Mouse (Mus musculus): Measurements from ENCODE around the gene Tsen34.
A peak's percentile ranks its signal among the peaks of the same experiment; 100 is the strongest.
"Not testable (repeated sequence)": the region's sequence is repeated elsewhere in the genome, so short reads cannot be mapped to it uniquely, and the experiment has no call there.

Tsen34 gene

GRCm38 (mm10) chr7:3685400-3686187 lies 7.1 kb upstream of the Tsen34 start:
- no peak for DNase-seq (ENCODE audit: low spot score)

- no peak for DNase-seq (ENCODE audit: low spot score)
Measured at GRCm38 (mm10) chr7:3691919-3692318, 744 bp upstream of the Tsen34 start.

GRCm38 (mm10) chr7:3692987-3693808 lies 535 bp downstream of the Tsen34 start, which contains the start of gene Mboat7:
Gene Mboat7, minus strand, starts transcription at chr7:3693523.
- peak; percentile 96 for DNase-seq (ENCODE audit: low spot score)

GRCm38 (mm10) chr7:3693809-3694075 lies 1.1 kb downstream of the Tsen34 start:
- no peak for DNase-seq (ENCODE audit: low spot score)

GRCm38 (mm10) chr7:3694076-3694948 lies 1.6 kb downstream of the Tsen34 start:
- DNase-seq (ENCODE audit: low spot score): peak; percentile 83

- DNase-seq (ENCODE audit: low spot score): not testable (repeated sequence)
Measured at GRCm38 (mm10) chr7:3694949-3695305, 2.3 kb downstream of the Tsen34 start.

GRCm38 (mm10) chr7:3698471-3698870 lies 5.8 kb downstream of the Tsen34 start:
- DNase-seq (ENCODE audit: low spot score): no peak

GRCm38 (mm10) chr7:3703148-3703878 lies 10.7 kb downstream of the Tsen34 start:
- DNase-seq (ENCODE audit: low spot score): no peak

GRCm38 (mm10) chr7:3703879-3704441 lies 11.3 kb downstream of the Tsen34 start, which contains the start of gene Rps9:
Gene Rps9, plus strand, starts transcription at chr7:3703993.
- peak; percentile 97 for DNase-seq (ENCODE audit: low spot score)

- no peak for DNase-seq (ENCODE audit: low spot score)
Measured at GRCm38 (mm10) chr7:3704475-3704874, 11.8 kb downstream of the Tsen34 start.

- DNase-seq (ENCODE audit: low spot score): not testable (repeated sequence)
Measured at GRCm38 (mm10) chr7:3705461-3705860, 12.8 kb downstream of the Tsen34 start.

GRCm38 (mm10) chr7:3705911-3706310 lies 13.2 kb downstream of the Tsen34 start:
- no peak for DNase-seq (ENCODE audit: low spot score)

- no peak for DNase-seq (ENCODE audit: low spot score)
Measured at GRCm38 (mm10) chr7:3706343-3706934, 13.8 kb downstream of the Tsen34 start.

GRCm38 (mm10) chr7:3707027-3707426 lies 14.4 kb downstream of the Tsen34 start:
- DNase-seq (ENCODE audit: low spot score): no peak

GRCm38 (mm10) chr7:3707568-3708413 lies 15.1 kb downstream of the Tsen34 start:
- no peak for DNase-seq (ENCODE audit: low spot score)

- not testable (repeated sequence) for DNase-seq (ENCODE audit: low spot score)
Measured at GRCm38 (mm10) chr7:3708447-3708980, 15.9 kb downstream of the Tsen34 start.

- no peak for DNase-seq (ENCODE audit: low spot score)
Measured at GRCm38 (mm10) chr7:3709000-3709399, 16.3 kb downstream of the Tsen34 start.

- no peak for DNase-seq (ENCODE audit: low spot score)
Measured at GRCm38 (mm10) chr7:3712264-3712942, 19.7 kb downstream of the Tsen34 start.

GRCm38 (mm10) chr7:3715249-3715648 lies 22.6 kb downstream of the Tsen34 start:
- no peak for DNase-seq (ENCODE audit: low spot score)
